9 mouse cellular contexts compared by ENCODE assay signal in genomic region chr15:99839910-99840309, GRCm38 (mm10). TPM values are rescaled to one million over a fixed set of nuclear protein-coding genes. Genes with fewer than 3 reads are reported as not detected.
DNase-seq lines count a peak whose midpoint lies in the region; ATAC-seq lines count a peak whose summit lies in the region.
"Had no signal": no experiment of that assay in that cellular context is flagged by ENCODE, and none has a peak within 500 bp of the region (broad histone marks: within the 10 kb centered on the region; RNA-seq: fewer than 3 reads in every experiment).

No protein-coding gene starts in this region.

- H3K36me3 ChIP-seq in forebrain, embryonic 10.5 days (replicated peaks), result peaks cover 6% of the 10 kb centered on the region; the same call in 1 of the 2 replicates
- no peaks in the 10 kb centered on the region for H3K36me3 ChIP-seq in hindbrain, embryonic 11.5 days (ENCODE audit: control insufficient read depth, insufficient read depth, low read length)

- DNase-seq in cerebellum, adult 11-12 months, result peak; percentile 20
- DNase-seq in cerebellum, adult 11 months, result no peak
- peak; percentile 90 for DNase-seq in NIH3T3 (ENCODE audit: low read depth)
- DNase-seq in heart, postnatal 14 days, result peak; percentile 51 to 62
- peak; percentile 73 for DNase-seq in lung, postnatal 10 days
- DNase-seq in forebrain, embryonic 10.5 days (ENCODE audit: extremely low spot score, low spot score), result no peak
- DNase-seq in hindbrain, embryonic 11.5 days (ENCODE audit: low spot score), result no peak

- no peak overlapping the region for H3K27ac ChIP-seq in forebrain, embryonic 10.5 days
- no peak overlapping the region for H3K27ac ChIP-seq in hindbrain, embryonic 11.5 days (ENCODE audit: low read depth, low read length)
- H3K27ac ChIP-seq: limb, embryonic 15.5 days had no signal

- WGBS in forebrain, embryonic 10.5 days, result 82% methylated on average over 2 of the region's 2 CpGs
- 81% methylated on average over 2 of the region's 2 CpGs for WGBS in hindbrain, embryonic 11.5 days

- no peak overlapping the region for H3K4me2 ChIP-seq in hindbrain, embryonic 11.5 days (replicated peaks; ENCODE audit: low read depth, low read length)
- H3K4me2 ChIP-seq: limb, embryonic 15.5 days had no signal

- no peak overlapping the region for H3K9ac ChIP-seq in hindbrain, embryonic 11.5 days (ENCODE audit: low read depth, low read length)
- H3K9ac ChIP-seq: limb, embryonic 15.5 days had no signal

- H3K4me1 ChIP-seq in forebrain, embryonic 10.5 days, result peaks cover 10% of the 10 kb centered on the region
- no peaks in the 10 kb centered on the region for H3K4me1 ChIP-seq in hindbrain, embryonic 11.5 days (replicated peaks; ENCODE audit: control insufficient read depth, insufficient read depth, low read length)

- intact Hi-C loops in heart, postnatal 14 days (cut with DNase I), result loop anchor here (1.0 kb wide), 1 partner anchor 64 kb away; no protein-coding TSS in a partner anchor

- no peaks in the 10 kb centered on the region for H3K9me3 ChIP-seq in forebrain, embryonic 10.5 days
- H3K9me3 ChIP-seq in hindbrain, embryonic 11.5 days (ENCODE audit: control insufficient read depth, low read length), result no peaks in the 10 kb centered on the region
- H3K9me3 ChIP-seq: limb, embryonic 15.5 days had no signal

- no peak overlapping the region for H3K4me3 ChIP-seq in forebrain, embryonic 10.5 days
- H3K4me3 ChIP-seq in hindbrain, embryonic 11.5 days (ENCODE audit: low read depth, low read length), result no peak overlapping the region
- H3K4me3 ChIP-seq: limb, embryonic 15.5 days had no signal

- H3K27me3 ChIP-seq in forebrain, embryonic 10.5 days (ENCODE audit: poor library complexity, severe bottlenecking), result no peaks in the 10 kb centered on the region
- H3K27me3 ChIP-seq in hindbrain, embryonic 11.5 days (ENCODE audit: control insufficient read depth, insufficient read depth, low read length), result no peaks in the 10 kb centered on the region
- H3K27me3 ChIP-seq: limb, embryonic 15.5 days had no signal

- ATAC-seq in hindbrain, embryonic 11.5 days (ENCODE audit: low FRiP score), result no peak
- no peak for ATAC-seq in granulocyte monocyte progenitor cell, adult 5-6 weeks (replicated peaks; ENCODE audit: poor library complexity, severe bottlenecking)

RNA-seq across cellular contexts. Expression of gene Lima1, which starts 35.3 kb away (rescaled TPM):
- 10 to 100 TPM; 23.5 TPM for total RNA-seq in heart, postnatal 14 days (2021)
- polyA plus RNA-seq in forebrain, embryonic 10.5 days (2016; fragmentation: Nextera tagmentation; extraction: Ambion mirVana), result 39.6 and 43.4 TPM in 2 replicates
- polyA plus RNA-seq in hindbrain, embryonic 11.5 days (2014; fragmentation: Nextera tagmentation; extraction: Ambion mirVana), result 30.8 and 31.8 TPM in 2 replicates
- total RNA-seq in granulocyte monocyte progenitor cell, adult 5-6 weeks (2014; fragmentation: Nextera tagmentation), result 3.5 and 13.8 TPM in 2 replicates
- 3.0 and 7.2 TPM in 2 replicates for total RNA-seq in granulocyte monocyte progenitor cell, adult 5-6 weeks (2017)

Comparison
In these comparisons a context has a peak if more than half of its experiments do, and no peak if none do; other contexts are left out.
1. DNase-seq: peak in cerebellum, adult 11-12 months (single experiment), NIH3T3 (single experiment), heart, postnatal 14 days (2 of 2) and lung, postnatal 10 days (single experiment); none in cerebellum, adult 11 months (single experiment), forebrain, embryonic 10.5 days (single experiment) and hindbrain, embryonic 11.5 days (single experiment).